Mouse (Mus musculus): ENCODE data around the gene Fam213a. TPM values are rescaled to one million over a fixed set of nuclear protein-coding genes. Genes with fewer than 3 reads are reported as not detected.

The Fam213a gene
- polyA plus RNA-seq, 1 experiment from 2014 or later: 81.6 TPM

DNA sequence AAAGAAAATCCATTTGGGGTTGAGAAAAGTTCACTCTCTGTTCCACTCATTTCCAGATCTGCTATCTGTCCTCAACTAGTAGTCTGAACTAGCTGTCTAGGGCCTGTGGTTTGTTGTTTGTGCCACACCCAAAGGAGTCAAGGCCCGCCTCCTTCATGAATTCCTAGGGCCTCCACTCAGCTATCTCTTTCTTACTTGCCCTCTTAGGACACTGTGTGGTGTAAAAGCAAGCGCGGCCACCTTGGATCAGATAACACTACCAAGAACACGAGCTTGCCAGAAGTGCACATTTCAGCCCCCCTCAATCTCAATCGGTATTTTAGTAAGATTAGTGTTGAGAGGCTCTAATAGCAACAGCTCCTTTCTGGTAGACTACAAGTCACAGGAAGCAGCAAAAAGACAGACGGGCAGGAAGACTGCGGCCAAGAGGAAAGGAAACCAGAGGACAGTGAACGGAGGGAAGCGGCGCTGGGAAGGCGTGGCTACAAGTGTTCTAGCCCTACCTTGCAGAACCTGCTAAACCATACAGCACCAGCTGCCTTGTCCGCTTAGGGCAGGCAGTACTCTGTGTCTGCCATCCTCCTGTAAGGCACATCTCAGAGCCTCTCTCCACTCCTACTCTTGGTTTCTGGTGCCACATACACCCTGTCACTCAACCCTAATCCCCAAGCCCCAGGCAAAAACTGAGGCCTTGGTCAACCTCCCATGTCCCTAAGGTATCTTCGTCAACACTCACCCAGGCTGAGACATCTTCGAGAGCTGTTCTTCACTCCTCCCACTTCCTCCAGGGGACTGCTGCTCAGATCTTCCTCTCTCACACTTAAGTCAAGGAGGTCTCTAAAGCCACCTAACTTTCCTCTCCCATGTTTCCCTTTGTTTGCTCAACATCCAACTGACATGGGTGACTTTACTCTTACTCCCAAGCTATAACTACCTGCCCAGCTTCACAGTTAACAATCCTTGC is 65.9 kb downstream of the Fam213a start:
- no peak overlapping the region for H3K9ac ChIP-seq
- H3K4me3 ChIP-seq: no peak overlapping the region
- H3K36me3 ChIP-seq: peaks cover 18% of the 10 kb centered on the region; the same call in 1 of the 2 replicates
- WGBS: 89% methylated on average over 14 of the region's 14 CpGs
- peaks cover 33% of the 10 kb centered on the region for H3K4me1 ChIP-seq (replicated peaks)
- H3K27me3 ChIP-seq: no peaks in the 10 kb centered on the region
- H3K4me2 ChIP-seq: no peak overlapping the region
- no peak overlapping the region for H3K27ac ChIP-seq
- H3K9me3 ChIP-seq: no peaks in the 10 kb centered on the region
- no peak for ATAC-seq (ENCODE audit: low FRiP score)

DNA sequence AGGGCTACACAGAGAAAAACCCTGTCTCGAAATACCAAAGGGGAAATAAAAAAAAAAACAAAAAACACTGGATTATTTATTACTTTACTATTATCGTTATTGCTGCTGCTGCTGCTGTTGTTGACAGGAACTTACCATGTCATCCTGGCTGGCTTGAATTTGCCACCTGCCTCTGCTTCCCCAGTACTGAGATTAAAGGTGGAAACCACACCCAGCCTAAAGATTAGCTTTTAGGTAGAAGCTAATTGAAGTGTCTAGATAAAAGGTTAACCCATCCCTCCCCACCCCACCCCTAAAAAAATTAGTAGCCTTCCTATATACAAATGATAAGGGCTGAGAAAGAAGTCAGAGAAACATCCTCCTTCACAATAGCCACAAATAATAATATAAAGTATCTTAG is 69.8 kb downstream of the Fam213a start:
- H3K36me3 ChIP-seq: peaks cover 18% of the 10 kb centered on the region; the same call in 1 of the 2 replicates
- WGBS: 94% methylated on average over 2 of the region's 2 CpGs
- H3K4me3 ChIP-seq: no peak overlapping the region
- H3K27ac ChIP-seq: no peak overlapping the region
- H3K4me2 ChIP-seq: no peak overlapping the region
- no peak overlapping the region for H3K9ac ChIP-seq
- H3K9me3 ChIP-seq: no peaks in the 10 kb centered on the region
- ATAC-seq (ENCODE audit: low FRiP score): no peak
- peaks cover 6% of the 10 kb centered on the region for H3K4me1 ChIP-seq (replicated peaks)
- H3K27me3 ChIP-seq: no peaks in the 10 kb centered on the region

Other genes with a start within 250 kb of the Fam213a start
- 1.1 and 1.9 TPM in 2 replicates for gene Sh2d4b, start 120.5 kb downstream of the Fam213a start, polyA plus RNA-seq (2015; fragmentation: Nextera tagmentation; extraction: Ambion mirVana)
- 76.4 and 77.0 TPM in 2 replicates for gene Tspan14, start 47.0 kb downstream of the Fam213a start, polyA plus RNA-seq (2015; fragmentation: Nextera tagmentation; extraction: Ambion mirVana)
- gene Dydc2, start 55.4 kb upstream of the Fam213a start, polyA plus RNA-seq (2015; fragmentation: Nextera tagmentation; extraction: Ambion mirVana): 0.66 and 1.1 TPM in 2 replicates
- gene Dydc1, start 59.1 kb upstream of the Fam213a start, polyA plus RNA-seq (2015; fragmentation: Nextera tagmentation; extraction: Ambion mirVana): 0.22 TPM in 1 of 2 replicates, not detected in the other
- not detected in 2 replicates for gene Mat1a, start 91.2 kb upstream of the Fam213a start, polyA plus RNA-seq (2015; fragmentation: Nextera tagmentation; extraction: Ambion mirVana)
- gene Sftpa1, start 118.0 kb upstream of the Fam213a start, polyA plus RNA-seq (2015; fragmentation: Nextera tagmentation; extraction: Ambion mirVana): not detected in 2 replicates
- gene Mbl1, start 137.7 kb upstream of the Fam213a start, polyA plus RNA-seq (2015; fragmentation: Nextera tagmentation; extraction: Ambion mirVana): not detected in 2 replicates
- not detected in 2 replicates for gene Sftpd, start 171.4 kb upstream of the Fam213a start, polyA plus RNA-seq (2015; fragmentation: Nextera tagmentation; extraction: Ambion mirVana)

Data from hindbrain, embryonic 13.5 days (tissue).